Mouse (Mus musculus) intestine, postnatal 0 days (tissue): ENCODE data around the gene Megf8. TPM values are rescaled to one million over a fixed set of nuclear protein-coding genes. Genes with fewer than 3 reads are reported as not detected.

Source experiments
- ATAC-seq: fragments of 200-750 bp; cut with Nextera tagmentation; 2 replicates; pipeline ENCODE4 v1.8.0; 2017; ENCODE audit warnings: mild to moderate bottlenecking, moderate TSS enrichment, moderate library complexity
- H3K27ac ChIP-seq: fragments of 300-500 bp; sonication (generic); 2 replicates; pipeline ENCODE4 v1.5.1; 2014; ENCODE audit warnings: mild to moderate bottlenecking, low read depth, low read length, moderate library complexity
- H3K27me3 ChIP-seq: fragments of 300-500 bp; sonication (generic); replicated peaks from 2 replicates; pipeline ENCODE4 v1.6.1; 2014; ENCODE audit warnings: low read length, mixed read lengths; ENCODE audit not compliant: control insufficient read depth, insufficient read depth
- H3K36me3 ChIP-seq: fragments of 300-500 bp; sonication (generic); 2 replicates; pipeline ENCODE4 v1.6.1; 2014; ENCODE audit warnings: mild to moderate bottlenecking, moderate library complexity; ENCODE audit not compliant: control insufficient read depth, insufficient read depth
- H3K4me1 ChIP-seq: fragments of 300-500 bp; sonication (generic); replicated peaks from 2 replicates; pipeline ENCODE4 v1.6.1; 2014; ENCODE audit warnings: antibody characterized with exemption, low read length, mixed read lengths; ENCODE audit not compliant: control insufficient read depth, insufficient read depth
- H3K4me2 ChIP-seq: fragments of 300-500 bp; sonication (generic); replicated peaks from 2 replicates; pipeline ENCODE4 v1.6.1; 2014; ENCODE audit warnings: low read depth, mild to moderate bottlenecking, moderate library complexity
- H3K4me3 ChIP-seq: fragments of 300-500 bp; sonication (generic); 2 replicates; pipeline ENCODE4 v1.5.1; 2014; ENCODE audit warnings: low read depth, low read length
- H3K9ac ChIP-seq: fragments of 300-500 bp; sonication (generic); 2 replicates; pipeline ENCODE4 v1.6.1; 2014; ENCODE audit warnings: mild to moderate bottlenecking, low read depth, low read length
- H3K9me3 ChIP-seq: fragments of 300-500 bp; sonication (generic); 2 replicates; pipeline ENCODE4 v1.6.1; 2016; ENCODE audit warnings: mixed run types; ENCODE audit not compliant: control insufficient read depth
- CTCF ChIP-seq: sonication (generic); IDR thresholded peaks from 2 replicates; pipeline ENCODE4 v1.5.1; 2016; ENCODE audit warnings: low read depth, mild to moderate bottlenecking, control low read depth, antibody characterized with exemption, moderate library complexity
- WGBS: fragments of 180-500 bp; shearing (Covaris S2); extraction: QIAGEN DNeasy Blood & Tissue Kit; methylation state at CpG from one replicate; pipeline ENCODE4 v1.1.7; 2014; 5-methylcytosine and 5-hydroxymethylcytosine counted together
- polyA plus RNA-seq: library from polyadenylated mRNA; unstranded; fragments of >200 nt; fragmentation: Nextera tagmentation; extraction: Ambion mirVana; gene quantifications from 2 replicates; pipeline ENCODE4 v1.2.1, GENCODE M21; 2015

Gene Megf8
- polyA plus RNA-seq, 1 experiment from 2014 or later, result 3.4 TPM

GRCm38 (mm10) chr7:25282731-25283211 lies 34.2 kb upstream of the Megf8 start:
- H3K4me2 ChIP-seq, result peak overlapping the region; percentile 96
- H3K9me3 ChIP-seq, result no peaks in the 10 kb centered on the region
- H3K4me3 ChIP-seq, result peak overlapping the region; percentile 60
- H3K27ac ChIP-seq, result peak overlapping the region; percentile 93
- H3K9ac ChIP-seq, result peak overlapping the region; percentile 62
- H3K27me3 ChIP-seq, result no peaks in the 10 kb centered on the region
- H3K4me1 ChIP-seq, result peaks cover 25% of the 10 kb centered on the region
- ATAC-seq, result no peak
- TF ChIP-seq CTCF, result peak; percentile 16; the same call in 1 of the 2 replicates
- WGBS, result under 1% methylated on average over 34 of the region's 36 CpGs
- peaks cover 32% of the 10 kb centered on the region for H3K36me3 ChIP-seq

DNA sequence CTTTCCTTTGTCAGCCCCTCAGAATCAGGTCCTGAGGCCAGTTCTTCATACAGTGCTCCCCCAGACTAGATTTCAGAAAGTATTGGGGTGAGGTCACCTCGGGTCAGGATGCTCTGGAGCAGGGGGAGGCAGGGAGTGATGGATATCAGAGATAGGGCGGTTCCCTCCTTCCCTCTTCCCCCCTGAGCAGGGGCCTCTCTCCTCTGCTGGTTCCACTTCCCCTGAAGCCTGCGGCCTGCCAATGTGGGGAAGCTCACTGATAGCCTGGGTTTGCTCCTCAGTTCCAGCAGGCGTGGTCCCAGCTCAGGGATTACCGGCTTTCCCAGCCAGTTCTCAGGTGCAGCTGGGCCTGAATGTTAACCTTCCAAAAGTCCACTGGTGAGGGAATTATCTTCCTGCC lies 33.3 kb upstream of the Megf8 start:
- peak overlapping the region; percentile 60 for H3K4me3 ChIP-seq
- H3K9ac ChIP-seq, result 0 out of 2 replicates have a peak overlapping the region, but pooled peaks have one; percentile 62
- no peak for ATAC-seq
- H3K27ac ChIP-seq, result no peak overlapping the region; the same call in 1 of the 2 replicates
- no peaks in the 10 kb centered on the region for H3K27me3 ChIP-seq
- peaks cover 40% of the 10 kb centered on the region for H3K36me3 ChIP-seq
- peaks cover 23% of the 10 kb centered on the region; the same call in 1 of the 2 replicates for H3K4me1 ChIP-seq
- H3K4me2 ChIP-seq, result peak overlapping the region; percentile 96
- TF ChIP-seq CTCF, result no peak
- 13% methylated on average over 5 of the region's 5 CpGs for WGBS
- no peaks in the 10 kb centered on the region for H3K9me3 ChIP-seq

- peaks cover 46% of the 10 kb centered on the region for H3K36me3 ChIP-seq
- no peak overlapping the region; the same call in 1 of the 2 replicates for H3K27ac ChIP-seq
- WGBS, result 57% methylated on average over 2 of the region's 2 CpGs
- no peak overlapping the region for H3K9ac ChIP-seq
- no peak for ATAC-seq
- no peak overlapping the region for H3K4me3 ChIP-seq
- no peaks in the 10 kb centered on the region for H3K9me3 ChIP-seq
- peak overlapping the region; percentile 96 for H3K4me2 ChIP-seq
- no peak for TF ChIP-seq CTCF
- no peaks in the 10 kb centered on the region for H3K27me3 ChIP-seq
- peaks cover 23% of the 10 kb centered on the region; the same call in 1 of the 2 replicates for H3K4me1 ChIP-seq
Observed at GRCm38 (mm10) chr7:25284171-25284570, 32.8 kb upstream of the Megf8 start.

DNA sequence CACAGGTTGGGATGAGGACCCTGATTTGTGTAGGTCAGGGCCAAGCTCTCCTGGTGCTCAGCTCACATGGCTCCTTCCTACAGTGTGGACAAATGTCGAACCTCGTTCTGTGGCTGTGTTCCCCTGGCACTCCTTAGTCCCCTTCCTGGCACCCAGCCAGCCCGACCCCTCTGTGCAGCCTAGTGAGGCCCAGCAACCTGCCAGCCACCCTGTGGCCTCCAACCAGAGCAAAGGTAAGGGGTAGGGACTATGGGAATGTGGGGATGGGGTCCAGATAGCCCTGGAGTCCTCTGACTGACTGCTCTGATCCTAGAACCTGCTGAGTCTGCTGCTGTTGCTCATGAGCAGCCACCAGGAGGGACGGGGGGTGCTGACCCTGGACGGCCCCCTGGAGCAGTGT lies 32.2 kb upstream of the Megf8 start:
- H3K36me3 ChIP-seq, result peaks cover 52% of the 10 kb centered on the region
- H3K27ac ChIP-seq, result 0 out of 2 replicates have a peak overlapping the region, but pooled peaks have one; percentile 0
- no peaks in the 10 kb centered on the region for H3K9me3 ChIP-seq
- 52% methylated on average over 5 of the region's 5 CpGs for WGBS
- H3K4me3 ChIP-seq, result no peak overlapping the region
- no peak for TF ChIP-seq CTCF
- H3K4me1 ChIP-seq, result peaks cover 20% of the 10 kb centered on the region; the same call in 1 of the 2 replicates
- no peaks in the 10 kb centered on the region for H3K27me3 ChIP-seq
- H3K4me2 ChIP-seq, result 0 out of 2 replicates have a peak overlapping the region, but pooled peaks have one; percentile 1
- no peak for ATAC-seq
- no peak overlapping the region for H3K9ac ChIP-seq

DNA sequence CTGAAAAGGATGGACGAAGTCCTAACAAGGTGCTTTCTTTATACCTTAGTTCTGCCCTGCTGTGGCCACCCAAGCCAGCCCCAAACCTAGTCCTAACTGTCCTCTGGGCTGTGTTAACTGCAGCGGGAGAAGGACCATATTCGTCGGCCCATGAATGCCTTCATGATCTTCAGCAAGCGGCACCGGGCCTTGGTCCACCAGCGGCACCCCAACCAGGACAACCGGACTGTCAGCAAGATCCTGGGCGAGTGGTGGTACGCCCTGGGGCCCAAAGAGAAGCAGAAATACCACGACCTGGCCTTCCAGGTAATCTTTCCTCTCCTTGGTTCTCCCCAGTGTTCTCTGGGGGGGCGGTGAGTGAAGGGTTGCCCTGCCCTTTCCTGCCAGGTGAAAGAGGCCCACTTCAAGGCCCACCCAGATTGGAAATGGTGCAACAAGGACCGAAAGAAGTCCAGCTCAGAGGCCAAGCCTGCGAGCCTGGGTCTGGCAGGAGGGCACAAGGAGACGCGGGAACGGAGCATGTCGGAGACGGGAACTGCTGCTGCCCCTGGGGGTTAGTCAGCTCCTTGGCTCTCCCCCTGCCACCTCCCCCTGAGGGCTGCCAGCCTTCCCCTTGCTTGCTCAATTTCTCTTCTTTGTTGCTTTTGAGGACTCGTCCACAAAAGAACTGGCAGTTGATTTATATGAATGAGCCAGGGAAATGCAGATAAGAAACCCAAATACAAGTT lies 31.3 kb upstream of the Megf8 start:
- peaks cover 12% of the 10 kb centered on the region; the same call in 1 of the 2 replicates for H3K4me1 ChIP-seq
- no peak for ATAC-seq
- no peaks in the 10 kb centered on the region for H3K27me3 ChIP-seq
- H3K9me3 ChIP-seq, result no peaks in the 10 kb centered on the region
- TF ChIP-seq CTCF, result no peak
- no peak overlapping the region for H3K4me2 ChIP-seq
- no peak overlapping the region for H3K9ac ChIP-seq
- no peak overlapping the region for H3K4me3 ChIP-seq
- H3K36me3 ChIP-seq, result peaks cover 61% of the 10 kb centered on the region
- WGBS, result 93% methylated on average over 20 of the region's 20 CpGs
- peak overlapping the region; percentile 0; the same call in 1 of the 2 replicates for H3K27ac ChIP-seq

DNA sequence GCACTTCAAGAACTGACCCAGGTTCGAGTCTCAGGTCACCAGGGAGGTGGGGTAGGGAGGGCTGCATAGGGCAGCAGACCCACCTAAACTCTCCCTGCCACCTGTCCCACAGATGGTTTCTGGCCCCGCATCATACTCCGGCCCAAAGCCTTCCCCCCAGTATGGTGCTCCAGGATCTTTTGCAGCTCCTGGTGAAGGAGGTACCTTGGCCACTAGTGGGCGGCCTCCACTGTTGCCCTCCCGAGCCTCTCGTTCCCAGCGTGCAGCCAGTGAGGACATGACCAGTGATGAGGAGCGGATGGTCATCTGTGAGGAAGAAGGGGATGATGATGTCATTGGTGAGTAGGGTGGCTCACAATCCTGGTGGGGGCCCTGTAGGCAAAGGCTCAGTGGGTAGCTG lies 30.0 kb upstream of the Megf8 start:
- TF ChIP-seq CTCF, result peak; percentile 46
- WGBS, result 84% methylated on average over 8 of the region's 8 CpGs

More for the DNA sequence above, 30.0 kb upstream of the Megf8 start:
- 0 out of 2 replicates have a peak, but pooled peaks cover 3% of the 10 kb centered on the region for H3K4me1 ChIP-seq
- no peak overlapping the region for H3K4me3 ChIP-seq
- H3K9me3 ChIP-seq, result no peaks in the 10 kb centered on the region
- ATAC-seq, result no peak
- H3K4me2 ChIP-seq, result no peak overlapping the region
- no peaks in the 10 kb centered on the region for H3K27me3 ChIP-seq
- H3K9ac ChIP-seq, result no peak overlapping the region
- H3K27ac ChIP-seq, result no peak overlapping the region
- peaks cover 73% of the 10 kb centered on the region for H3K36me3 ChIP-seq
